Mouse (Mus musculus): ENCODE measurements around the gene Becn1.
"Not testable (repeated sequence)": the region's sequence is repeated elsewhere in the genome, so short reads cannot be mapped to it uniquely, and the experiment has no call there.

The Becn1 gene

GRCm38 (mm10) chr11:101302004-101302798 is at the start of gene Becn1:
Gene Becn1, minus strand, starts transcription at chr11:101302286.
- in situ Hi-C loops (cut with MboI, MseI) = no loop called here

- in situ Hi-C loops (cut with MboI, MseI) = no loop called here
These were observed 49.6 kb upstream of the Becn1 start for GRCm38 (mm10) chr11:101351721-101352111.

GRCm38 (mm10) chr11:101351100-101351720 is 49.1 kb upstream of the Becn1 start:
- in situ Hi-C loops (cut with MboI, MseI) = no loop called here

- in situ Hi-C loops (cut with MboI, MseI) = no loop called here
These were observed 47.1 kb upstream of the Becn1 start for GRCm38 (mm10) chr11:101349216-101349615.

- in situ Hi-C loops (cut with MboI, MseI) = no loop called here
These were observed 46.7 kb upstream of the Becn1 start for GRCm38 (mm10) chr11:101348774-101349173.

GRCm38 (mm10) chr11:101347083-101347775 is 45.1 kb upstream of the Becn1 start:
- in situ Hi-C loops (cut with MboI, MseI) = no loop called here

- in situ Hi-C loops (cut with MboI, MseI) = no loop called here
These were observed 36.2 kb upstream of the Becn1 start for GRCm38 (mm10) chr11:101338123-101338760.

- in situ Hi-C loops (cut with MboI, MseI) = no loop called here
These were observed 33.6 kb upstream of the Becn1 start for GRCm38 (mm10) chr11:101335685-101336084.

- in situ Hi-C loops (cut with MboI, MseI) = loop anchor here (5.0 kb wide), 1 partner anchor 63 kb away; no protein-coding TSS in a partner anchor
These were observed 32.4 kb upstream of the Becn1 start for GRCm38 (mm10) chr11:101334516-101334915.

GRCm38 (mm10) chr11:101334023-101334422 is 31.9 kb upstream of the Becn1 start:
- in situ Hi-C loops (cut with MboI, MseI) = loop anchor here (5.0 kb wide), 1 partner anchor 63 kb away; no protein-coding TSS in a partner anchor

GRCm38 (mm10) chr11:101332537-101332936 is 30.5 kb upstream of the Becn1 start:
- in situ Hi-C loops (cut with MboI, MseI) = loop anchor here (5.0 kb wide), 1 partner anchor 65 kb away; no protein-coding TSS in a partner anchor

- in situ Hi-C loops (cut with MboI, MseI) = loop anchor here (5.0 kb wide), 1 partner anchor 66 kb away; no protein-coding TSS in a partner anchor
These were observed 28.9 kb upstream of the Becn1 start for GRCm38 (mm10) chr11:101330961-101331360.

GRCm38 (mm10) chr11:101330371-101330924 is 28.4 kb upstream of the Becn1 start, which contains the start of gene Aoc3:
Gene Aoc3, plus strand, starts transcription at chr11:101330605.
- in situ Hi-C loops (cut with MboI, MseI) = loop anchor here (5.0 kb wide), 1 partner anchor 67 kb away; no protein-coding TSS in a partner anchor

GRCm38 (mm10) chr11:101328941-101329635 is 27.0 kb upstream of the Becn1 start:
- in situ Hi-C loops (cut with MboI, MseI) = no loop called here

GRCm38 (mm10) chr11:101327311-101327710 is 25.2 kb upstream of the Becn1 start:
- in situ Hi-C loops (cut with MboI, MseI) = no loop called here

GRCm38 (mm10) chr11:101326147-101326546 is 24.1 kb upstream of the Becn1 start:
- in situ Hi-C loops (cut with MboI, MseI) = no loop called here

GRCm38 (mm10) chr11:101325201-101325600 is 23.1 kb upstream of the Becn1 start:
- in situ Hi-C loops (cut with MboI, MseI) = not testable (repeated sequence)

GRCm38 (mm10) chr11:101324763-101325162 is 22.7 kb upstream of the Becn1 start, which contains the start of gene Aoc2:
Gene Aoc2, plus strand, starts transcription at chr11:101325063.
- in situ Hi-C loops (cut with MboI, MseI) = no loop called here

- in situ Hi-C loops (cut with MboI, MseI) = no loop called here
These were observed 21.5 kb upstream of the Becn1 start for GRCm38 (mm10) chr11:101323609-101324008.

- in situ Hi-C loops (cut with MboI, MseI) = no loop called here
These were observed 14.4 kb upstream of the Becn1 start for GRCm38 (mm10) chr11:101316501-101316917.

Data from T-helper 1 cell (primary cell).